Mouse (Mus musculus) monocyte, adult 59 days (primary cell): ENCODE results near the gene Vmn1r189. TPM values are rescaled to one million over a fixed set of nuclear protein-coding genes. Genes with fewer than 3 reads are reported as not detected.

Source experiments
- total RNA-seq, 2 experiments: library from RNA; stranded (reverse); gene quantifications; one replicate each; pipeline ENCODE4 v1.2.4; 2023

Gene Vmn1r189
- total RNA-seq: not detected

GRCm38 (mm10) chr13:22105724-22106123, at the start of gene Vmn1r189:
TSS of gene Vmn1r189 (minus strand) at chr13:22105824.

GRCm38 (mm10) chr13:22084140-22084539, 21.5 kb downstream of the Vmn1r189 start, which contains the start of gene Vmn1r188:
TSS of gene Vmn1r188 (plus strand) at chr13:22084440.

Other genes starting within 250 kb of the Vmn1r189 start
- gene Zfp184, start 160.7 kb downstream of the Vmn1r189 start, total RNA-seq: under 1 TPM; 0.37 to 0.85 TPM
- gene Pom121l2, start 124.6 kb downstream of the Vmn1r189 start, total RNA-seq: not detected
- not detected for gene Prss16, start 96.1 kb downstream of the Vmn1r189 start, total RNA-seq
- gene Hist1h2ah, start 70.3 kb downstream of the Vmn1r189 start, total RNA-seq: 10 to 100 TPM in 1 of 2 experiments, 1 to 10 TPM in 1; 6.2 to 21.1 TPM
- 10 to 100 TPM; 41.1 to 44.2 TPM for gene Hist1h2bk, start 70.0 kb downstream of the Vmn1r189 start, total RNA-seq
- 100 to 1,000 TPM in 1 of 2 experiments, 10 to 100 TPM in 1; 97.7 to 127 TPM for gene Hist1h4i, start 64.5 kb downstream of the Vmn1r189 start, total RNA-seq
- gene Hist1h2ag, start 62.9 kb downstream of the Vmn1r189 start, total RNA-seq: 10 to 100 TPM; 48.0 to 57.6 TPM
- 10 to 100 TPM; 87.4 to 91.5 TPM for gene Hist1h2bj, start 62.6 kb downstream of the Vmn1r189 start, total RNA-seq
- not detected for gene Vmn1r188, start 21.4 kb downstream of the Vmn1r189 start, total RNA-seq
- not detected for gene Vmn1r191, start 78.1 kb upstream of the Vmn1r189 start, total RNA-seq
- gene Vmn1r192, start 85.3 kb upstream of the Vmn1r189 start, total RNA-seq: not detected
- not detected for gene Vmn1r193, start 117.3 kb upstream of the Vmn1r189 start, total RNA-seq
- gene Vmn1r194, start 138.4 kb upstream of the Vmn1r189 start, total RNA-seq: not detected
- not detected for gene Vmn1r195, start 164.7 kb upstream of the Vmn1r189 start, total RNA-seq
- gene Vmn1r196, start 184.1 kb upstream of the Vmn1r189 start, total RNA-seq: not detected
- gene Vmn1r197, start 218.8 kb upstream of the Vmn1r189 start, total RNA-seq: not detected
- gene Vmn1r198, start 244.5 kb upstream of the Vmn1r189 start, total RNA-seq: not detected